Mouse (Mus musculus) forebrain, embryonic 14.5 days (tissue): ENCODE data around the gene Rps11. TPM values are rescaled to one million over a fixed set of nuclear protein-coding genes. Genes with fewer than 3 reads are reported as not detected.

Experiments used
- ATAC-seq: fragments of 200-750 bp; cut with Nextera tagmentation; 2 replicates; pipeline ENCODE4 v1.8.0; 2017; ENCODE audit warnings: mild to moderate bottlenecking, moderate library complexity
- DNase-seq: peaks from one replicate; pipeline ENCODE4 v3.0.0-alpha.2; 2015; ENCODE audit warnings: low spot score
- H3K27ac ChIP-seq: fragments of 300-500 bp; sonication (generic); 2 replicates; pipeline ENCODE4 v1.5.1; 2014; ENCODE audit warnings: low read depth, mild to moderate bottlenecking, control low read depth, low read length, moderate library complexity
- H3K27me3 ChIP-seq: fragments of 300-500 bp; sonication (generic); replicated peaks from 2 replicates; pipeline ENCODE4 v1.6.1; 2014; ENCODE audit warnings: low read length, control low read depth, mixed read lengths; ENCODE audit not compliant: control insufficient read depth, insufficient read depth
- H3K36me3 ChIP-seq: fragments of 300-500 bp; sonication (generic); 2 replicates; pipeline ENCODE4 v1.6.1; 2014; ENCODE audit warnings: low read length, control low read depth; ENCODE audit not compliant: control insufficient read depth, insufficient read depth
- H3K4me1 ChIP-seq: fragments of 300-500 bp; sonication (generic); 2 replicates; pipeline ENCODE4 v1.6.1; 2014; ENCODE audit warnings: antibody characterized with exemption, low read length, control low read depth; ENCODE audit not compliant: control insufficient read depth, insufficient read depth
- H3K4me2 ChIP-seq: fragments of 300-500 bp; sonication (generic); 2 replicates; pipeline ENCODE4 v1.6.1; 2014; ENCODE audit warnings: mild to moderate bottlenecking, control low read depth, low read length
- H3K4me3 ChIP-seq: fragments of 300-500 bp; sonication (generic); 2 replicates; pipeline ENCODE4 v1.5.1; 2014; ENCODE audit warnings: low read depth, low read length, control low read depth
- H3K9ac ChIP-seq: fragments of 300-500 bp; sonication (generic); 2 replicates; pipeline ENCODE4 v1.6.1; 2014; ENCODE audit warnings: mild to moderate bottlenecking, low read length, control low read depth, moderate library complexity
- H3K9me3 ChIP-seq: fragments of 300-500 bp; sonication (generic); replicated peaks from 2 replicates; pipeline ENCODE4 v1.6.1; 2016; ENCODE audit warnings: low read length, control low read depth, mixed read lengths; ENCODE audit not compliant: control insufficient read depth
- WGBS: fragments of 180-500 bp; shearing (Covaris S2); extraction: QIAGEN DNeasy Blood & Tissue Kit; methylation state at CpG from one replicate; pipeline ENCODE4 v1.1.7; 2014; 5-methylcytosine and 5-hydroxymethylcytosine counted together
- polyA plus RNA-seq: library from polyadenylated mRNA; unstranded; fragments of >200 nt; fragmentation: Nextera tagmentation; extraction: Ambion mirVana; gene quantifications from 2 replicates; pipeline ENCODE4 v1.2.1, GENCODE M21; 2014

The Rps11 gene
- polyA plus RNA-seq, 1 experiment from 2014 or later = 1,280 TPM

- peaks cover 7% of the 10 kb centered on the region for H3K36me3 ChIP-seq
- H3K9me3 ChIP-seq = peaks cover 3% of the 10 kb centered on the region; the same call in 1 of the 2 replicates
- peaks cover 8% of the 10 kb centered on the region; the same call in 1 of the 2 replicates for H3K4me1 ChIP-seq
- DNase-seq (no peak), ATAC-seq (no peak)
- no peaks in the 10 kb centered on the region for H3K27me3 ChIP-seq
- WGBS = 76% methylated on average over 11 of the region's 11 CpGs
- no peak overlapping the region for H3K4me3 ChIP-seq
- H3K27ac ChIP-seq = no peak overlapping the region
- no peak overlapping the region for H3K9ac ChIP-seq
- no peak overlapping the region for H3K4me2 ChIP-seq
Measured at GRCm38 (mm10) chr7:45131850-45132249, 7.6 kb upstream of the Rps11 start.

DNA sequence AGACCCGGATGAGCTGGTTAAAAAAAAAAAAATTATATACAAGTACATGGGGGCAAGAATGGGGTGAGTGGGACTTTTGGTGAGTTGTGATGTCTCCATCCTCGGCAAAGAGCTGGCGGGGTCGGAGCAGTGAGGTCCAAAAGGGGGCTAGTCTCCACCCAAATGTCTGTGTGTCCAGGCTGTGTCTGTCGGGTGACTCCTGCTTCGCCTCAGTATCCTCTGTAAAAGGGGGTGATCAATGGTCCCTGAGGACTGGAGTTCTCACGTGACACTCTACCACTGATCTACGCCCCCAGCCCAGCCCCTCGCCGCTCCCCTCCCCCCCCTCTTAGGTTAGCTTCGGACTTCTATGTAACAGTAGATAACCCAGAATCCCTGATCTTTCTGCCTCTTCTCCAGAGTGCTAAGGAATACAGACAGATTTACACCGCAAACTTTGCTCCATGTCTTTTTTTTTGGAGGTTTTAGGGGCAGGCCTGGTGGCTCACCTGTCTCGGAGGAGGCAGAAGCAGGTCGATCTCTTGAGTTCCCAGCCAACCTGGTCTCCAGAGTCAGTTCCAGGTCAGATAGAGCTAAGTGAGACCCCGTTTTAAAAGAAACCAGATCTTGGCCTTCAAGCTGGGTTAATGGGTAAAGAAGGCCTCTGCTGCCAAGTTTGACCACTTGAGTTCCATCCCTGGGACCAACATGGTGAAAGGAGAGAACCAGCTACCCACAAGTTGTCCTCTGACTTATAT lies 5.7 kb upstream of the Rps11 start:
- Histone ChIP-seq H3K4me2 (peak overlapping the region; percentile 75), H3K36me3 (peaks cover 26% of the 10 kb centered on the region), H3K9me3 (peaks cover 3% of the 10 kb centered on the region; the same call in 1 of the 2 replicates), H3K4me1 (peaks cover 7% of the 10 kb centered on the region; the same call in 1 of the 2 replicates), H3K27ac (no peak overlapping the region; the same call in 1 of the 2 replicates), H3K9ac (peak overlapping the region; percentile 81; the same call in 1 of the 2 replicates), H3K27me3 (no peaks in the 10 kb centered on the region), H3K4me3 (peak overlapping the region; percentile 97)
- DNase-seq (no peak), ATAC-seq (no peak)
- WGBS = 65% methylated on average over 15 of the region's 15 CpGs

- no peak for DNase-seq
- peaks cover 7% of the 10 kb centered on the region; the same call in 1 of the 2 replicates for H3K4me1 ChIP-seq
- peak overlapping the region; percentile 75 for H3K4me2 ChIP-seq
- peaks cover 29% of the 10 kb centered on the region for H3K36me3 ChIP-seq
- ATAC-seq = no peak
- WGBS = under 1% methylated on average over 17 of the region's 17 CpGs
- H3K9me3 ChIP-seq = peaks cover 3% of the 10 kb centered on the region; the same call in 1 of the 2 replicates
- peak overlapping the region; percentile 81 for H3K9ac ChIP-seq
- peak overlapping the region; percentile 97 for H3K4me3 ChIP-seq
- peak overlapping the region; percentile 94 for H3K27ac ChIP-seq
- no peaks in the 10 kb centered on the region for H3K27me3 ChIP-seq
Measured at GRCm38 (mm10) chr7:45129318-45129717, 5.1 kb upstream of the Rps11 start.

- Histone ChIP-seq H3K9ac (peak within 1 kb of the TSS; percentile 100), H3K36me3 (peaks cover 29% of the 10 kb centered on the region), H3K4me1 (peaks cover 7% of the 10 kb centered on the region; the same call in 1 of the 2 replicates), H3K27me3 (no peaks in the 10 kb centered on the region), H3K9me3 (peaks cover 3% of the 10 kb centered on the region; the same call in 1 of the 2 replicates), H3K27ac (peak within 1 kb of the TSS; percentile 94), H3K4me3 (peak within 1 kb of the TSS; percentile 97), H3K4me2 (peak within 1 kb of the TSS; percentile 94)
- under 1% methylated on average over 48 of the region's 48 CpGs for whole genome bisulfite sequencing
- DNase-seq (peak; percentile 100), ATAC-seq (peak; percentile 93)
Measured at GRCm38 (mm10) chr7:45128624-45129246, 4.5 kb upstream of the Rps11 start, which contains the start of gene Rpl13a. TSS of gene Rpl13a (minus strand) at chr7:45128761.

GRCm38 (mm10) chr7:45127700-45128224 lies 3.5 kb upstream of the Rps11 start:
- ATAC-seq (no peak), DNase-seq (no peak)
- H3K27ac ChIP-seq = peak overlapping the region; percentile 94
- peaks cover 34% of the 10 kb centered on the region for H3K36me3 ChIP-seq
- H3K9me3 ChIP-seq = no peaks in the 10 kb centered on the region
- 2% methylated on average over 6 of the region's 6 CpGs for WGBS
- H3K4me1 ChIP-seq = peaks cover 14% of the 10 kb centered on the region; the same call in 1 of the 2 replicates
- peak overlapping the region; percentile 97 for H3K4me3 ChIP-seq
- peak overlapping the region; percentile 100 for H3K9ac ChIP-seq
- H3K4me2 ChIP-seq = peak overlapping the region; percentile 94
- no peaks in the 10 kb centered on the region for H3K27me3 ChIP-seq

DNA sequence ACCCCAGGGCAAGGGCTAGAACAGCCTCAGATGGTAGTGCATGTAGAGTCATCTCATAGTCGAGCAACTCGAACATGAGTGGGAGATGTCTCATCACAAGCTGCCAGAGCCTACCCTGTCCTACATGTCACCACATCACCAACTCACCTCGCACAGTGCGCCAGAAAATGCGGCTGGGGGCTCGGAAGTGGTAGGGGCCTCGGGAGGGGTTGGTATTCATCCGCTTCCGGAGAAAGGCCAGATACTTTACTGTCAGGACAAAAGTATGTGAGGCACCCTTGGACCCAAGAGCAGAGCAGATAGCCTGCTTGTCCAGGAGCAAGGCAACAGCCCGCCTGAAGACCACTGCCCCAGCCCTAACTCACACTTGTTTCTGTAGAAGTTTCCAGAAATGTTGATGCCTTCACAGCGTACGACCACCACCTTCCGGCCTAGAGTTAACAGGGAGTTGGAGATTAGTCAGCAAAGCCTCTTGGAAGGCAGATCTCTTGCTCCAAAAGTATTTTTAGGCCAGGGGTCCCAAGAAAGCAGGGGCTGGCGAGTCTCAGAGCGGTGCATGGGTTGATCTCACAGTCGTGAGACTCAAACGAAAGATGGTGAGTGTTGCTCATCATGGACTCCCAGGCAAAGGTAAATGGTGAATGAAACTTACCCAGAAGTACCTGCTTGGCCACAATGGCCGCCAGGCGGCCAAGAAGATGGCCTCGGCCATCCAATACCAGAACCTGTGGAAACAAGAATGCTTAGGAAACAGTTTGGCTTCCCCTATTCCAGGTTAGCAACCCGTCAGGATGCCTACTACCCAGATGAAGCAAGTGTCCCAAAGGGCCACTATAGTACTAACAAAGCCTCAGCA lies 2.8 kb upstream of the Rps11 start:
- Histone ChIP-seq H3K27me3 (no peaks in the 10 kb centered on the region), H3K9ac (peak overlapping the region; percentile 100), H3K36me3 (peaks cover 41% of the 10 kb centered on the region), H3K4me1 (peaks cover 14% of the 10 kb centered on the region; the same call in 1 of the 2 replicates), H3K27ac (peak overlapping the region; percentile 94; the same call in 1 of the 2 replicates), H3K4me3 (peak overlapping the region; percentile 97), H3K9me3 (no peaks in the 10 kb centered on the region), H3K4me2 (peak overlapping the region; percentile 94)
- WGBS = 45% methylated on average over 21 of the region's 21 CpGs
- ATAC-seq (no peak), DNase-seq (no peak)

DNA sequence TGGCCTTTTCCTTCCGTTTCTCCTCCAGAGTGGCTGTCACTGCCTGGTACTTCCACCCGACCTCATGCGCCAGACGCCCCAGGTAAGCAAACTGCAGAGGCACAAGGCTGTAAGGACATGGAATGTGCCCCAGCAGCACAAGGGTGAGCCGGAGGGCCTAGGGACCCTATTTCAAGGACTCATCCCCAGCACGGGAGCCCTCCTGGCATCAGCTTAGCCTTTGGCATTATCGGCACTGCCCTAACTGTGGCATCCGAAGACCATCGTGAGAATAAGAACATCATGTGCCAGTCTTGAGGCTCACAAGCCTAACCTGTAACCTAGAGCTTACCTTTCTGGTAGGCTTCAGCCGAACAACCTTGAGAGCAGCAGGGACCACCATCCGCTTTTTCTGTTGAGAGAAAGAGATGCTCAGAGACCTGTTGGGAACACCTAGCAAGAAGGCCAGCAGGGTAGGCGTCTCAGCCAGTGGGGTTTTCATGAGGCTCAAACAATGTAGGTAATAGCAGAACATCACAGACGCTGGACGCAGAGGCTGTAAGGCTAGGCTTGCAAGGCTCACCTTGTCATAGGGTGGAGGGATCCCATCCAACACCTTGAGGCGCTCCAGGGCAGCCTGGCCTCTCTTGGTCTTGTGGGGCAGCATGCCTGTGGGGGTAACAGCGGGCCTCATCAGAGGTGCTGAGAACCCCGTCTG lies 2.1 kb upstream of the Rps11 start:
- 79% methylated on average over 17 of the region's 17 CpGs for WGBS
- Histone ChIP-seq H3K9ac (peak overlapping the region; percentile 100), H3K36me3 (peaks cover 49% of the 10 kb centered on the region), H3K9me3 (no peaks in the 10 kb centered on the region), H3K4me1 (peaks cover 14% of the 10 kb centered on the region; the same call in 1 of the 2 replicates), H3K4me3 (peak overlapping the region; percentile 97; the same call in 1 of the 2 replicates), H3K4me2 (peak overlapping the region; percentile 94), H3K27ac (no peak overlapping the region), H3K27me3 (no peaks in the 10 kb centered on the region)
- DNase-seq = no peak
- ATAC-seq = no peak
